Mouse (Mus musculus) MEL (cell line): ENCODE measurements around the gene Pycr1. TPM values are rescaled to one million over a fixed set of nuclear protein-coding genes. Genes with fewer than 3 reads are reported as not detected.

ENCODE experiments used
- DNase-seq: peaks from one replicate; pipeline ENCODE4 v3.0.0; 2011; ENCODE audit warnings: low read depth, low spot score
- H3K27ac ChIP-seq: 2 replicates; pipeline ENCODE4 v1.5.1; 2012; ENCODE audit warnings: low read depth, mild to moderate bottlenecking, control low read depth, low read length, moderate library complexity; ENCODE audit not compliant: control insufficient read depth
- H3K27me3 ChIP-seq, 2 experiments: fragments of 150-350 bp in 1 of 2; sonication (generic) in 1 of 2; 2 replicates each; pipeline ENCODE4 v1.6.1; 2012; ENCODE audit warnings: low read length in 2 of 2, mild to moderate bottlenecking in 2 of 2, improper control_type of control experiment in 1 of 2, moderate library complexity in 1 of 2; ENCODE audit not compliant: insufficient read depth in 2 of 2, control insufficient read depth in 1 of 2
- H3K36me3 ChIP-seq, 2 experiments: 2 replicates each; pipeline ENCODE4 v1.6.1; 2012 to 2014; ENCODE audit warnings: low read length in 2 of 2, improper control_type of control experiment in 1 of 2, inconsistent platforms in 1 of 2, mild to moderate bottlenecking in 1 of 2; ENCODE audit not compliant: insufficient read depth in 2 of 2, control insufficient read depth in 1 of 2
- H3K4me1 ChIP-seq, 2 experiments: fragments of 150-350 bp in 1 of 2; sonication (generic) in 1 of 2; 2 replicates each; pipeline ENCODE4 v1.6.1; 2012; ENCODE audit warnings: low read length in 2 of 2, improper control_type of control experiment in 1 of 2, mild to moderate bottlenecking in 1 of 2; ENCODE audit not compliant: insufficient read depth in 2 of 2, control insufficient read depth in 1 of 2
- H3K4me3 ChIP-seq, 2 experiments: fragments of 150-350 bp in 1 of 2; sonication (generic) in 1 of 2; 2 replicates each; pipeline ENCODE4 v1.5.1; 2012; ENCODE audit warnings: low read depth in 2 of 2, low read length in 2 of 2, mild to moderate bottlenecking in 2 of 2, moderate library complexity in 2 of 2, control low read depth in 1 of 2, improper control_type of control experiment in 1 of 2; ENCODE audit not compliant: control insufficient read depth in 1 of 2, insufficient read depth in 1 of 2
- H3K79me2 ChIP-seq: 2 replicates; pipeline ENCODE4 v1.6.1; 2012; ENCODE audit warnings: mild to moderate bottlenecking, low read length, moderate library complexity; ENCODE audit not compliant: control insufficient read depth, poor library complexity, insufficient read depth
- H3K9ac ChIP-seq: 2 replicates; pipeline ENCODE4 v1.6.1; 2012; ENCODE audit warnings: low read depth, mild to moderate bottlenecking, control low read depth, low read length, moderate library complexity; ENCODE audit not compliant: control insufficient read depth, poor library complexity, severe bottlenecking
- H3K9me3 ChIP-seq: fragments of 150-350 bp; sonication (generic); replicated peaks from 2 replicates; pipeline ENCODE4 v1.6.1; 2012; ENCODE audit warnings: mild to moderate bottlenecking, low read length, improper control_type of control experiment, moderate library complexity; ENCODE audit not compliant: insufficient read depth
- CHD2 ChIP-seq: IDR thresholded peaks from 2 replicates; pipeline ENCODE4 v1.6.1; 2011; ENCODE audit warnings: low read length, improper control_type of control experiment
- CTCF ChIP-seq, 3 experiments: IDR thresholded peaks in 2 of 3; conservative IDR thresholded peaks in 1 of 3; 2 replicates each; pipeline ENCODE4 v1.5.1; 2011 to 2012; ENCODE audit warnings: low read length in 3 of 3, low read depth in 2 of 3, mild to moderate bottlenecking in 2 of 3, improper control_type of control experiment in 1 of 3, inconsistent platforms in 1 of 3, mixed read lengths in 1 of 3, moderate library complexity in 1 of 3; ENCODE audit not compliant: control insufficient read depth in 1 of 3, insufficient read depth in 1 of 3, poor library complexity in 1 of 3, severe bottlenecking in 1 of 3
- E2F4 ChIP-seq: IDR thresholded peaks from 2 replicates; pipeline ENCODE4 v1.6.1; 2011; ENCODE audit warnings: low read depth, low read length, improper control_type of control experiment, borderline replicate concordance
- ELF1 ChIP-seq: IDR thresholded peaks from 2 replicates; pipeline ENCODE4 v1.6.1; 2014; ENCODE audit warnings: low read depth, mild to moderate bottlenecking, inconsistent platforms, low read length, improper control_type of control experiment, moderate library complexity
- ETS1 ChIP-seq: IDR thresholded peaks from 2 replicates; pipeline ENCODE4 v1.6.1; 2012; ENCODE audit warnings: low read depth, mild to moderate bottlenecking, inconsistent platforms, low read length, improper control_type of control experiment, moderate library complexity
- GABPA ChIP-seq: IDR thresholded peaks from 2 replicates; pipeline ENCODE4 v1.6.1; 2012; ENCODE audit warnings: low read depth, mild to moderate bottlenecking, inconsistent platforms, low read length, improper control_type of control experiment, moderate library complexity
- GATA1 ChIP-seq: IDR thresholded peaks from 2 replicates; pipeline ENCODE4 v1.6.1; 2011; ENCODE audit warnings: low read depth, low read length, improper control_type of control experiment
- JUND ChIP-seq: IDR thresholded peaks from 2 replicates; pipeline ENCODE4 v1.6.1; 2011; ENCODE audit warnings: low read depth, mild to moderate bottlenecking, improper control_type of control experiment, low read length
- MAFK ChIP-seq: IDR thresholded peaks from 2 replicates; pipeline ENCODE4 v1.6.1; 2011; ENCODE audit warnings: low read depth, mild to moderate bottlenecking, low read length, improper control_type of control experiment, borderline replicate concordance
- MAX ChIP-seq: IDR thresholded peaks from 2 replicates; pipeline ENCODE4 v1.6.1; 2011; ENCODE audit warnings: low read length, improper control_type of control experiment
- MAZ ChIP-seq: IDR thresholded peaks from 2 replicates; pipeline ENCODE4 v1.6.1; 2012; ENCODE audit warnings: low read depth, mild to moderate bottlenecking, inconsistent platforms, low read length, improper control_type of control experiment
- MEF2A ChIP-seq: IDR thresholded peaks from 2 replicates; pipeline ENCODE4 v1.6.1; 2014; ENCODE audit warnings: low read depth, mild to moderate bottlenecking, inconsistent platforms, low read length, improper control_type of control experiment; ENCODE audit not compliant: poor library complexity, insufficient replicate concordance, severe bottlenecking; ENCODE audit errors: extremely low read depth
- MXI1 ChIP-seq: IDR thresholded peaks from 2 replicates; pipeline ENCODE4 v1.6.1; 2011; ENCODE audit warnings: mild to moderate bottlenecking, low read depth, low read length, improper control_type of control experiment
- MYB ChIP-seq: IDR thresholded peaks from 2 replicates; pipeline ENCODE4 v1.6.1; 2011; ENCODE audit warnings: mild to moderate bottlenecking, low read depth, low read length, improper control_type of control experiment
- NRF1 ChIP-seq: IDR thresholded peaks from 2 replicates; pipeline ENCODE4 v1.6.1; 2014; ENCODE audit warnings: low read depth, mild to moderate bottlenecking, inconsistent platforms, low read length, improper control_type of control experiment, moderate library complexity; ENCODE audit not compliant: poor library complexity, insufficient read depth, severe bottlenecking
- POLR2A ChIP-seq, 2 experiments: IDR thresholded peaks; 2 replicates each; pipeline ENCODE4 v1.6.1; 2011 to 2012; ENCODE audit warnings: low read length in 2 of 2, mild to moderate bottlenecking in 2 of 2, control low read depth in 1 of 2, improper control_type of control experiment in 1 of 2, low read depth in 1 of 2, moderate library complexity in 1 of 2; ENCODE audit not compliant: control insufficient read depth in 1 of 2, insufficient read depth in 1 of 2, poor library complexity in 1 of 2
- POLR2AphosphoS5 ChIP-seq: IDR thresholded peaks from 2 replicates; pipeline ENCODE4 v1.6.1; 2012; ENCODE audit warnings: low read depth, borderline replicate concordance, mild to moderate bottlenecking, inconsistent platforms, low read length, moderate library complexity, mixed read lengths
- RAD21 ChIP-seq: IDR thresholded peaks from 2 replicates; pipeline ENCODE4 v1.6.1; 2011; ENCODE audit warnings: mild to moderate bottlenecking, low read depth, low read length, improper control_type of control experiment
- RCOR1 ChIP-seq: IDR thresholded peaks from 2 replicates; pipeline ENCODE4 v1.6.1; 2012; ENCODE audit warnings: low read depth, mild to moderate bottlenecking, inconsistent platforms, low read length, improper control_type of control experiment
- SMC3 ChIP-seq: IDR thresholded peaks from 2 replicates; pipeline ENCODE4 v1.6.1; 2011; ENCODE audit warnings: low read depth, low read length, improper control_type of control experiment
- TAL1 ChIP-seq: IDR thresholded peaks from 2 replicates; pipeline ENCODE4 v1.6.1; 2012; ENCODE audit warnings: mild to moderate bottlenecking, inconsistent platforms, low read length, moderate library complexity, mixed read lengths
- TBP ChIP-seq: IDR thresholded peaks from 2 replicates; pipeline ENCODE4 v1.8.0; 2011; ENCODE audit warnings: low read depth, low read length, improper control_type of control experiment
- ZC3H11A ChIP-seq: IDR thresholded peaks from 2 replicates; pipeline ENCODE4 v1.6.1; 2012; ENCODE audit warnings: low read depth, mild to moderate bottlenecking, inconsistent platforms, low read length, improper control_type of control experiment
- ZKSCAN1 ChIP-seq: IDR thresholded peaks from 2 replicates; pipeline ENCODE4 v1.6.1; 2012; ENCODE audit warnings: low read depth, mild to moderate bottlenecking, inconsistent platforms, low read length, improper control_type of control experiment, moderate library complexity
- ZMIZ1 ChIP-seq: IDR thresholded peaks from 2 replicates; pipeline ENCODE4 v1.6.1; 2012; ENCODE audit warnings: low read depth, mild to moderate bottlenecking, inconsistent platforms, low read length, improper control_type of control experiment, moderate library complexity
- ZNF384 ChIP-seq: IDR thresholded peaks from 2 replicates; pipeline ENCODE4 v1.6.1; 2012; ENCODE audit warnings: low read depth, mild to moderate bottlenecking, inconsistent platforms, low read length, improper control_type of control experiment
- polyA plus RNA-seq, 2 experiments: library from polyadenylated mRNA; stranded (reverse) in 1 of 2; unstranded in 1 of 2; fragments of >175 nt in 1 of 2; fragments of >200 nt in 1 of 2; gene quantifications; 2 replicates each; pipeline versions ENCODE4 v1.2.1 to v1.2.4; 2012; ENCODE audit warnings: low replicate concordance in 2 of 2, low read depth in 1 of 2; ENCODE audit not compliant: insufficient read length in 2 of 2, insufficient read depth in 1 of 2, missing spikeins in 1 of 2
- total RNA-seq: library from RNA; depleted of rRNA; stranded (reverse); fragments of 300-350 nt; gene quantifications from 2 replicates; pipeline ENCODE4 v1.2.3, GENCODE M21; 2012

Pycr1 gene
- total and polyA plus RNA-seq, 3 experiments: 2.6 to 15.3 TPM; not detected in 1

DNA sequence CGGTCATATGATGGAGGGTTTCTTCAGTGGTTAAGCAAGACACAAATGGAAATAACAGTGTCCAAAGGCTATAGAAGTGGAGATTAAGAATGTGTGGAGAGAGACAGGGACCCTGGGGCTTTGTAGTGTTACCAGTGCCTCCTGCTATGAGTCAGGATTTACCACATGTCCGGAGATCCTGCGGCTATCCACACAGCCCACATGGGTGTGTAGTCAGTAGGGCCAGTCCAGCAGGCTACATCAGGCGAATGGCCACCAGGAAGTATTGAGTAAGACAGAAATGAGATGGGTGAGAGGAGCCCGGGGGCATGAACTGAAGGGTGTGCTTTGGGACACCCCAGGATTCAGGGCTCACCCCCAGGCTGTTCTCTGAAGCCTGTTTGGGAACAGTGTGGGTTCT lies 39.1 kb upstream of the Pycr1 start:
- Histone ChIP-seq H3K4me3 (no peak overlapping the region), H3K4me1 (no peaks in the 10 kb centered on the region), H3K9me3 (no peaks in the 10 kb centered on the region)
- TF ChIP-seq MAFK (no peak), ZKSCAN1 (no peak), GATA1 (no peak), TBP (no peak), MYB (no peak), JUND (no peak), ZMIZ1 (no peak), NRF1 (no peak), MEF2A (no peak), E2F4 (no peak), POLR2AphosphoS5 (no peak), TAL1 (no peak), ZC3H11A (no peak), POLR2A (IDR thresholded peaks at IDR 0.05; ENCODE audit: control insufficient read depth in 1 of 2, insufficient read depth in 1 of 2, low read depth in 1 of 2, low read length in 2 of 2, poor library complexity in 1 of 2) (no peak)
- TF ChIP-seq, all 39 proteins: peak for 0
- no peaks in the 10 kb centered on the region for H3K79me2 ChIP-seq
- no peak for DNase-seq
- peaks cover 0 to 2% of the 10 kb centered on the region in 2 experiments; a peak in 1 of 4 replicates for H3K36me3 ChIP-seq
- H3K27me3 ChIP-seq: no peaks in the 10 kb centered on the region
- H3K27ac ChIP-seq: no peak overlapping the region
- no peak overlapping the region for H3K9ac ChIP-seq

DNA sequence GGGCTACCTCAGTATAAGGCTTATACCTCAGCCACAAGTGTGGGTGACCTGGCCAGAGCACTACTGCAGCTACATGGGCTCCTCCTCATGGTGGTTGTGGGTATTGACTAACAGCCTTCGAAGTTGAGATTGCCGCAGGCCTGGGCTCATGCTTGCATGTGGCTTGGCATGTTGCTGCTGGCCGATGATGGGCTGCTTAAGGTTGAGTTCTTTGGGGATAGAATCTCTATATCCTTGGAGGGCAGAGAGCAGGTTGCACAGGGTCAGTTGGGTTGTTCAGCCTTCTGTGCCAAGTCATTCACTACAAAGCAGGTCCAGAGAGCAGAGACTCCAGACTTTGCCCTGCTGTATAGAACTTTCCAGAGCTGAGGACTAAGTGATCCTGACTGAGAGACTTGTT lies 36.3 kb upstream of the Pycr1 start:
- DNase-seq: peak; percentile 44
- no peak for TF ChIP-seq ZNF384
- TF ChIP-seq GATA1: no peak
- TF ChIP-seq TBP: no peak
- no peak for TF ChIP-seq RCOR1
- TF ChIP-seq MXI1: no peak
- TF ChIP-seq NRF1: no peak
- TF ChIP-seq MAZ: no peak
- TF ChIP-seq ZKSCAN1: no peak
- peak; percentile 26 to 50 (median 27); a peak in 4 of 6 replicates for TF ChIP-seq CTCF (IDR thresholded peaks at IDR 0.05 in 2 of 3, conservative IDR thresholded peaks at IDR 0.05 in 1 of 3; ENCODE audit: control insufficient read depth in 1 of 3, insufficient read depth in 1 of 3, low read depth in 2 of 3, low read length in 3 of 3, poor library complexity in 1 of 3, severe bottlenecking in 1 of 3)
- peak; percentile 60 for TF ChIP-seq SMC3
- no peak for TF ChIP-seq ETS1
- TF ChIP-seq CHD2: no peak
- no peak for TF ChIP-seq GABPA
- TF ChIP-seq MAX: no peak
- peak; percentile 45 for TF ChIP-seq RAD21
- TF ChIP-seq ELF1: no peak
- H3K27ac ChIP-seq: no peak overlapping the region
- H3K9ac ChIP-seq: no peak overlapping the region
- no peaks in the 10 kb centered on the region for H3K9me3 ChIP-seq
- H3K27me3 ChIP-seq: no peaks in the 10 kb centered on the region
- H3K36me3 ChIP-seq: peaks cover 0 to 2% of the 10 kb centered on the region in 2 experiments; a peak in 2 of 4 replicates
- H3K79me2 ChIP-seq: no peaks in the 10 kb centered on the region
- no peak overlapping the region for H3K4me3 ChIP-seq
- no peaks in the 10 kb centered on the region for H3K4me1 ChIP-seq
